Comparison of ENCODE assay signal across 18 mouse cellular contexts in genomic region chr13:52055741-52056140, GRCm38 (mm10).
"Had no signal": no experiment of that assay in that cellular context is flagged by ENCODE, and none has a peak within 500 bp of the region (broad histone marks: within the 10 kb centered on the region; RNA-seq: fewer than 3 reads in every experiment).

No protein-coding gene starts in this region.

- H3K27ac ChIP-seq: midbrain, embryonic 10.5 days; midbrain, embryonic 12.5 days; neural tube, embryonic 13.5 days; neural tube, embryonic 15.5 days had no signal

- H3K9me3 ChIP-seq: midbrain, embryonic 10.5 days; midbrain, embryonic 12.5 days; neural tube, embryonic 13.5 days; neural tube, embryonic 15.5 days had no signal

- H3K4me2 ChIP-seq: lung, embryonic 14.5 days; midbrain, embryonic 12.5 days; neural tube, embryonic 13.5 days; neural tube, embryonic 15.5 days had no signal

- H3K36me3 ChIP-seq: midbrain, embryonic 10.5 days; midbrain, embryonic 12.5 days; neural tube, embryonic 13.5 days; neural tube, embryonic 15.5 days had no signal

- H3K9ac ChIP-seq: lung, embryonic 14.5 days; midbrain, embryonic 12.5 days; neural tube, embryonic 13.5 days; neural tube, embryonic 15.5 days had no signal

- DNase-seq: lung, embryonic 14.5 days; lung, postnatal 10 days; lung, postnatal 4 days; midbrain, embryonic 14.5 days; retina, postnatal 1 day; right cerebral cortex, adult 18-20 months; right cerebral cortex, postnatal 25 days; right cerebral cortex, postnatal 4 days; spleen, adult 18-20 months; thymus, adult 18-20 months; thymus, postnatal 14 days; thymus, postnatal 36 days had no signal

- H3K4me1 ChIP-seq: midbrain, embryonic 12.5 days; neural tube, embryonic 15.5 days had no signal

- H3K4me3 ChIP-seq: midbrain, embryonic 10.5 days; midbrain, embryonic 12.5 days; myocyte; neural tube, embryonic 13.5 days; neural tube, embryonic 15.5 days had no signal

- H3K27me3 ChIP-seq: midbrain, embryonic 12.5 days; neural tube, embryonic 13.5 days; neural tube, embryonic 15.5 days had no signal

- ATAC-seq: midbrain, embryonic 16.5 days had no signal
